ENCODE assay signal across 20 mouse cellular contexts in the genomic region with DNA sequence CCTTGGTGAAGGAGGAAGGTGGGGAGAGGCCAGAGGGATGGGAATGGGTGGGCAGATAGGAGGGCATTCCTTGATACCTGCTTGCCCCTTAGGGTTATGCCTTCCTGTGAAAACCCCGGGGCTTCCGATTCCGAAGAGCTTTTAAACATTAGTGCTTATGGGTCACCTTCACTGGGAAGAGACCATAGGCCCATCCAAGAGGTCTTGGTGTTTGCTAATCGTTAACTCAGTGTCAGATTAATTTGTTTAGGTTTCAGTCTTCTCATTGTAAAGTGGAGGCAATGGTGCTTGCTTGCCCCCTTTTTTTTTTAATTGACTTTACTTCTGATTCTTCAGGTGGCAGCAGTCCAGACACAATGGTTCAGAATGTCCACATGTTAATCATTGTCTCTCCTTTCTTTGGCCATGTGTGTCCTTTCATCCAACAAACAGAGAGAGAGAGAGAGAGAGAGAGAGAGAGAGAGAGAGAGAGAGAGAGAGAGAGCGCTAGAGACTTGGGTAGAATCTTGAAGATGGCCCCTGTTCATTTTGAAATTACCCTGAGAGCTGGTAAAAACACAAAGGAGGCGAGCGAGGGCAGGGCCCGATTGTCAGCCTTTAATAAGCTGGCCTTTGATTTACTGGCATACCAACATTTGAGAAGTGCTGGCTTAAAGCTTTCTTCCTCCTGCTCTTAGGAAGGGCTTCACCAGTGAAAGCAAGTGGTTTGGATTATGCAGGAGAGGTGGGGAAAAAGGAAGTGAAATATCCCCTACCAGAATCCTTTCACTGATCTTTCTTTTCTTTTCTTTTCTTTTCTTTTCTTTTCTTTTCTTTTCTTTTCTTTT. TPM values are rescaled to one million over a fixed set of nuclear protein-coding genes. Genes with fewer than 3 reads are reported as not detected.
DNase-seq lines count a peak whose midpoint lies in the region; ATAC-seq and TF ChIP-seq lines count a peak whose summit lies in the region.
"Had no signal": no experiment of that assay in that cellular context is flagged by ENCODE, and none has a peak within 500 bp of the region (broad histone marks: within the 10 kb centered on the region; RNA-seq: fewer than 3 reads in every experiment).

No protein-coding gene starts in this region.

- intact Hi-C loops in gastrocnemius, adult 2 months (cut with DNase I): no loop called here
- intact Hi-C loops in gastrocnemius, postnatal 36 days (cut with DNase I): no loop called here

- peaks cover 28% of the 10 kb centered on the region for H3K4me1 ChIP-seq in kidney, embryonic 16.5 days (ENCODE audit: insufficient read depth, low read length)

- H3K27me3 ChIP-seq in kidney, embryonic 16.5 days (ENCODE audit: insufficient read depth, low read length): no peaks in the 10 kb centered on the region
- H3K27me3 ChIP-seq: CH12.LX; embryonic facial prominence, embryonic 12.5 days; forebrain, embryonic 15.5 days; heart, embryonic 13.5 days; liver, embryonic 15.5 days; midbrain, embryonic 12.5 days had no signal

- H3K9ac ChIP-seq in kidney, embryonic 16.5 days (replicated peaks; ENCODE audit: low read length): no peak overlapping the region
- H3K9ac ChIP-seq: embryonic facial prominence, embryonic 12.5 days; forebrain, embryonic 15.5 days; hindbrain, embryonic 14.5 days; liver, embryonic 15.5 days; midbrain, embryonic 12.5 days had no signal

- DNase-seq in gastrocnemius, adult 2 months: no peak
- no peak for DNase-seq in gastrocnemius, postnatal 36 days
- no peak for DNase-seq in layer of hippocampus, adult 2 months (ENCODE audit: low spot score in 2 of 2)
- DNase-seq in layer of hippocampus, adult 8-10 months (ENCODE audit: low spot score in 2 of 2): no peak
- peak; percentile 27 for DNase-seq in MN1 (ENCODE audit: low spot score)
- DNase-seq: adrenal gland, adult 2 months; thymus, postnatal 14 days had no signal

- H3K4me3 ChIP-seq in gastrocnemius, adult 2 months: no peak overlapping the region
- no peak overlapping the region for H3K4me3 ChIP-seq in layer of hippocampus, adult 2 months
- H3K4me3 ChIP-seq in kidney, embryonic 16.5 days (ENCODE audit: low read length): no peak overlapping the region
- H3K4me3 ChIP-seq: embryonic facial prominence, embryonic 12.5 days; forebrain, embryonic 15.5 days; heart, embryonic 13.5 days; left cerebral cortex, adult 2 months; liver, embryonic 15.5 days; midbrain, embryonic 12.5 days; myocyte had no signal

- no peak for TF ChIP-seq CTCF in gastrocnemius, adult 2 months (IDR thresholded peaks at IDR 0.05)
- no peak for TF ChIP-seq CTCF in layer of hippocampus, adult 2 months (conservative IDR thresholded peaks at IDR 0.05)

- peak; percentile 60 for ATAC-seq in kidney, embryonic 16.5 days (ENCODE audit: low FRiP score, low TSS enrichment)
- no peak for ATAC-seq in CD4-positive, CD25-positive, alpha-beta regulatory T cell, adult 4 months
- no peak for ATAC-seq in erythroblast, adult 5-6 weeks (replicated peaks; ENCODE audit: low FRiP score, poor library complexity, severe bottlenecking)
- ATAC-seq: lung, postnatal 0 days had no signal

- H3K36me3 ChIP-seq in kidney, embryonic 16.5 days (ENCODE audit: insufficient read depth, low read length): peaks cover 4% of the 10 kb centered on the region; the same call in 1 of the 2 replicates
- H3K36me3 ChIP-seq: embryonic facial prominence, embryonic 12.5 days; forebrain, embryonic 15.5 days; liver, embryonic 15.5 days; midbrain, embryonic 12.5 days had no signal

- WGBS in kidney, embryonic 16.5 days: 35% methylated on average over 8 of the region's 8 CpGs

- H3K27ac ChIP-seq in gastrocnemius, adult 2 months: peak overlapping the region; percentile 65
- peak overlapping the region; percentile 55; the same call in 1 of the 2 replicates for H3K27ac ChIP-seq in layer of hippocampus, adult 2 months
- peak overlapping the region; percentile 84 for H3K27ac ChIP-seq in kidney, embryonic 16.5 days (ENCODE audit: low read length)
- H3K27ac ChIP-seq: embryonic facial prominence, embryonic 12.5 days; forebrain, embryonic 15.5 days; heart, embryonic 13.5 days; hindbrain, embryonic 14.5 days; liver, embryonic 15.5 days had no signal

- no peaks in the 10 kb centered on the region for H3K9me3 ChIP-seq in kidney, embryonic 16.5 days (ENCODE audit: low read length)
- H3K9me3 ChIP-seq: embryonic facial prominence, embryonic 12.5 days; forebrain, embryonic 15.5 days; heart, embryonic 13.5 days; liver, embryonic 15.5 days; midbrain, embryonic 12.5 days had no signal

- H3K4me2 ChIP-seq in kidney, embryonic 16.5 days (replicated peaks; ENCODE audit: low read depth, low read length): peak overlapping the region; percentile 0; the same call in 1 of the 2 replicates
- H3K4me2 ChIP-seq: embryonic facial prominence, embryonic 12.5 days; forebrain, embryonic 15.5 days; heart, embryonic 13.5 days; hindbrain, embryonic 14.5 days; liver, embryonic 15.5 days; midbrain, embryonic 12.5 days had no signal

RNA-seq across cellular contexts. Expression of a gene that starts 7.8 kb away (rescaled TPM):
- total RNA-seq in gastrocnemius, adult 2 months (2021): 1 to 10 TPM; 7.3 to 8.3 TPM
- total RNA-seq in gastrocnemius, postnatal 36 days (2021): 1 to 10 TPM; 6.4 to 8.3 TPM
- 10 to 100 TPM; 82.0 to 83.8 TPM for total RNA-seq in layer of hippocampus, adult 2 months (2021)
- total RNA-seq in layer of hippocampus, adult 8-10 months (2022): 100 to 1,000 TPM in 2 of 4 experiments, 10 to 100 TPM in 2; 84.7 to 105 (median 97.0) TPM
- 62.6 and 70.7 TPM in 2 replicates for polyA plus RNA-seq in kidney, embryonic 16.5 days (2015; fragmentation: Nextera tagmentation; extraction: Ambion mirVana)
- 10 to 100 TPM; 16.3 to 24.3 TPM for polyA plus RNA-seq in CD4-positive, CD25-positive, alpha-beta regulatory T cell, adult 4 months (2017; shearing (Covaris generic))
- total RNA-seq in erythroblast, adult 5-6 weeks (2015; ENCODE audit: low replicate concordance): 0.21 and 0.38 TPM in 2 replicates
- total RNA-seq in erythroblast, adult 5-6 weeks (2017; ENCODE audit: low replicate concordance): 0.51 and 2.1 TPM in 2 replicates

Comparison
In these comparisons a context has a peak if more than half of its experiments do, and no peak if none do; other contexts are left out.
1. RNA of a gene that starts 7.8 kb away (total RNA-seq): 84.7 to 105 TPM in layer of hippocampus, adult 8-10 months and 82.0 to 83.8 TPM in layer of hippocampus, adult 2 months; 7.3 to 8.3 TPM in gastrocnemius, adult 2 months, 6.4 to 8.3 TPM in gastrocnemius, postnatal 36 days and 0.21 to 2.1 TPM in erythroblast, adult 5-6 weeks; every median in the first group is over 4 times any median in the second.
2. Peak in every context shown above with its lines, with median percentiles within 50 percentile points of each other: H3K27ac ChIP-seq.